Mouse (Mus musculus) activated CD4-positive, CD25-positive, alpha-beta regulatory T cell (primary cell): Measurements from ENCODE around the gene Hectd2. TPM values are rescaled to one million over a fixed set of nuclear protein-coding genes. Genes with fewer than 3 reads are reported as not detected.

Experiments used
- polyA plus RNA-seq, 2 experiments: library from polyadenylated mRNA; unstranded; fragments of 100-300 nt; shearing (Covaris generic); gene quantifications; one replicate each; pipeline ENCODE4 v1.2.1; 2017

Hectd2 gene
- 1 to 10 TPM; 3.8 to 4.0 TPM for polyA plus RNA-seq

GRCm38 (mm10) chr19:36554046-36554784 is at the start of gene Hectd2:
Hectd2 (plus strand) TSS chr19:36554639.

Other genes starting within 250 kb of the Hectd2 start
- 10 to 100 TPM; 50.0 to 64.2 TPM for gene Pcgf5, start 206.3 kb upstream of the Hectd2 start, polyA plus RNA-seq
- not detected for gene Ppp1r3c, start 182.0 kb downstream of the Hectd2 start, polyA plus RNA-seq